Mouse (Mus musculus) myocyte (in vitro differentiated cells): Measurements from ENCODE around the gene Whamm.

Experiments
- POLR2A ChIP-seq: IDR thresholded peaks from one replicate; pipeline ENCODE4 v1.6.1; 2011; ENCODE audit warnings: low read depth, mild to moderate bottlenecking, control low read depth, moderate library complexity; ENCODE audit not compliant: insufficient read length
- USF1 ChIP-seq: IDR thresholded peaks from one replicate; pipeline ENCODE4 v1.6.1; 2011; ENCODE audit warnings: low read depth, mild to moderate bottlenecking, control low read depth, moderate library complexity

- TF ChIP-seq POLR2A (no peak), USF1 (no peak)
These were observed 24.0 kb downstream of the Whamm start for GRCm38 (mm10) chr7:81595056-81595455.
